Mouse (Mus musculus): ENCODE measurements around the gene Hcfc2. TPM values are rescaled to one million over a fixed set of nuclear protein-coding genes. Genes with fewer than 3 reads are reported as not detected.

The Hcfc2 gene
- polyA plus RNA-seq, 1 experiment from 2014 or later = 35.4 TPM

- no peaks in the 10 kb centered on the region for H3K36me3 ChIP-seq (ENCODE audit: control insufficient read depth, insufficient read depth, low read length)
- H3K27me3 ChIP-seq (ENCODE audit: control insufficient read depth, insufficient read depth, low read length) = no peaks in the 10 kb centered on the region
- ATAC-seq (ENCODE audit: low FRiP score) (peak; percentile 87), DNase-seq (ENCODE audit: low spot score) (peak; percentile 89)
- H3K27ac ChIP-seq (ENCODE audit: low read depth, low read length) = no peak overlapping the region
- no peaks in the 10 kb centered on the region for H3K9me3 ChIP-seq (ENCODE audit: control insufficient read depth, low read length)
- no peak overlapping the region for H3K4me3 ChIP-seq (ENCODE audit: low read depth, low read length)
- no peak overlapping the region for H3K9ac ChIP-seq (ENCODE audit: low read depth, low read length)
- WGBS = 28% methylated on average over 22 of the region's 22 CpGs
- no peak overlapping the region; the same call in 1 of the 2 replicates for H3K4me2 ChIP-seq (replicated peaks; ENCODE audit: low read depth, low read length)
- H3K4me1 ChIP-seq (replicated peaks; ENCODE audit: control insufficient read depth, insufficient read depth, low read length) = 0 out of 2 replicates have a peak, but pooled peaks cover 2% of the 10 kb centered on the region
These were observed 29.3 kb upstream of the Hcfc2 start for GRCm38 (mm10) chr10:82666436-82667234.

- Histone ChIP-seq H3K4me2 (replicated peaks; ENCODE audit: low read depth, low read length) (no peak overlapping the region), H3K4me3 (ENCODE audit: low read depth, low read length) (no peak overlapping the region), H3K9me3 (ENCODE audit: control insufficient read depth, low read length) (no peaks in the 10 kb centered on the region), H3K9ac (ENCODE audit: low read depth, low read length) (no peak overlapping the region), H3K27ac (ENCODE audit: low read depth, low read length) (no peak overlapping the region), H3K4me1 (replicated peaks; ENCODE audit: control insufficient read depth, insufficient read depth, low read length) (0 out of 2 replicates have a peak, but pooled peaks cover 2% of the 10 kb centered on the region), H3K36me3 (ENCODE audit: control insufficient read depth, insufficient read depth, low read length) (no peaks in the 10 kb centered on the region), H3K27me3 (ENCODE audit: control insufficient read depth, insufficient read depth, low read length) (no peaks in the 10 kb centered on the region)
- ATAC-seq (ENCODE audit: low FRiP score) (no peak), DNase-seq (ENCODE audit: low spot score) (no peak)
- 76% methylated on average over 6 of the region's 6 CpGs for WGBS
These were observed 25.8 kb upstream of the Hcfc2 start for GRCm38 (mm10) chr10:82670205-82670604.

GRCm38 (mm10) chr10:82676949-82677348 lies 19.0 kb upstream of the Hcfc2 start:
- H3K4me1 ChIP-seq (replicated peaks; ENCODE audit: control insufficient read depth, insufficient read depth, low read length) = no peaks in the 10 kb centered on the region
- no peaks in the 10 kb centered on the region for H3K27me3 ChIP-seq (ENCODE audit: control insufficient read depth, insufficient read depth, low read length)
- H3K27ac ChIP-seq (ENCODE audit: low read depth, low read length) = no peak overlapping the region
- H3K9ac ChIP-seq (ENCODE audit: low read depth, low read length) = no peak overlapping the region
- no peaks in the 10 kb centered on the region for H3K36me3 ChIP-seq (ENCODE audit: control insufficient read depth, insufficient read depth, low read length)
- no peak overlapping the region for H3K4me2 ChIP-seq (replicated peaks; ENCODE audit: low read depth, low read length)
- WGBS = 85% methylated on average over 6 of the region's 6 CpGs
- ATAC-seq (ENCODE audit: low FRiP score) (no peak), DNase-seq (ENCODE audit: low spot score) (no peak)
- no peak overlapping the region for H3K4me3 ChIP-seq (ENCODE audit: low read depth, low read length)
- no peaks in the 10 kb centered on the region for H3K9me3 ChIP-seq (ENCODE audit: control insufficient read depth, low read length)

GRCm38 (mm10) chr10:82680769-82681168 lies 15.2 kb upstream of the Hcfc2 start:
- ATAC-seq (ENCODE audit: low FRiP score) (no peak), DNase-seq (ENCODE audit: low spot score) (no peak)
- Histone ChIP-seq H3K4me1 (replicated peaks; ENCODE audit: control insufficient read depth, insufficient read depth, low read length) (no peaks in the 10 kb centered on the region), H3K4me2 (replicated peaks; ENCODE audit: low read depth, low read length) (no peak overlapping the region), H3K9me3 (ENCODE audit: control insufficient read depth, low read length) (no peaks in the 10 kb centered on the region), H3K27me3 (ENCODE audit: control insufficient read depth, insufficient read depth, low read length) (no peaks in the 10 kb centered on the region), H3K27ac (ENCODE audit: low read depth, low read length) (no peak overlapping the region), H3K4me3 (ENCODE audit: low read depth, low read length) (no peak overlapping the region), H3K9ac (ENCODE audit: low read depth, low read length) (no peak overlapping the region), H3K36me3 (ENCODE audit: control insufficient read depth, insufficient read depth, low read length) (no peaks in the 10 kb centered on the region)
- 95% methylated on average over 5 of the region's 5 CpGs for WGBS

DNA sequence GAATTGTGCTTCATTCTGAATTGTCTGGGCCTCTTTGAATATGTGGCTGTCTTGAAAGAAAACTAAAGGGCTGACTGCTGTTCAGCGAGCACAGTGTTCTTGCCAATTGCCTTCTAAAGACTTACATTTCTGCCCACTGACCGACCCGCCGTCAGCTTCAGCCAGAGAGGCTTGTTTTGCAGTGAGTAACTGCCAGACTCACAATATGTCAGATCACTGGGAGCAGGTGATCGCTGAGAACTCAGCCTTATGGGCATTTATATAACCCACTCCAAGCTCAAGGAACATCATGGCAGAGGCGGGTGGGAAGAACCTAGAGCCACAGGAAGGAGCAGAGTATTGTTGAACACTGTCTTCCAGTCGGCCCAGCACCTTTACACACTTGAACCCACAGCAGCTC lies 14.3 kb upstream of the Hcfc2 start:
- ATAC-seq (ENCODE audit: low FRiP score) (no peak), DNase-seq (ENCODE audit: low spot score) (no peak)
- no peak overlapping the region for H3K4me2 ChIP-seq (replicated peaks; ENCODE audit: low read depth, low read length)
- H3K27ac ChIP-seq (ENCODE audit: low read depth, low read length) = no peak overlapping the region
- H3K4me1 ChIP-seq (replicated peaks; ENCODE audit: control insufficient read depth, insufficient read depth, low read length) = no peaks in the 10 kb centered on the region
- no peak overlapping the region for H3K4me3 ChIP-seq (ENCODE audit: low read depth, low read length)
- H3K27me3 ChIP-seq (ENCODE audit: control insufficient read depth, insufficient read depth, low read length) = no peaks in the 10 kb centered on the region
- H3K9ac ChIP-seq (ENCODE audit: low read depth, low read length) = no peak overlapping the region
- no peaks in the 10 kb centered on the region for H3K36me3 ChIP-seq (ENCODE audit: control insufficient read depth, insufficient read depth, low read length)
- no peaks in the 10 kb centered on the region for H3K9me3 ChIP-seq (ENCODE audit: control insufficient read depth, low read length)
- 89% methylated on average over 7 of the region's 7 CpGs for WGBS

- no peak overlapping the region for H3K27ac ChIP-seq (ENCODE audit: low read depth, low read length)
- DNase-seq (ENCODE audit: low spot score) (no peak), ATAC-seq (ENCODE audit: low FRiP score) (no peak)
- no peak overlapping the region for H3K4me2 ChIP-seq (replicated peaks; ENCODE audit: low read depth, low read length)
- H3K4me3 ChIP-seq (ENCODE audit: low read depth, low read length) = no peak overlapping the region
- H3K36me3 ChIP-seq (ENCODE audit: control insufficient read depth, insufficient read depth, low read length) = no peaks in the 10 kb centered on the region
- H3K9ac ChIP-seq (ENCODE audit: low read depth, low read length) = no peak overlapping the region
- 85% methylated on average over 2 of the region's 2 CpGs for WGBS
- no peaks in the 10 kb centered on the region for H3K4me1 ChIP-seq (replicated peaks; ENCODE audit: control insufficient read depth, insufficient read depth, low read length)
- H3K9me3 ChIP-seq (ENCODE audit: control insufficient read depth, low read length) = no peaks in the 10 kb centered on the region
- H3K27me3 ChIP-seq (ENCODE audit: control insufficient read depth, insufficient read depth, low read length) = no peaks in the 10 kb centered on the region
These were observed 10.5 kb upstream of the Hcfc2 start for GRCm38 (mm10) chr10:82685440-82685839.

GRCm38 (mm10) chr10:82689681-82690211 lies 6.2 kb upstream of the Hcfc2 start:
- Histone ChIP-seq H3K4me2 (replicated peaks; ENCODE audit: low read depth, low read length) (no peak overlapping the region), H3K9me3 (ENCODE audit: control insufficient read depth, low read length) (no peaks in the 10 kb centered on the region), H3K4me3 (ENCODE audit: low read depth, low read length) (no peak overlapping the region), H3K27ac (ENCODE audit: low read depth, low read length) (no peak overlapping the region), H3K4me1 (replicated peaks; ENCODE audit: control insufficient read depth, insufficient read depth, low read length) (no peaks in the 10 kb centered on the region), H3K27me3 (ENCODE audit: control insufficient read depth, insufficient read depth, low read length) (no peaks in the 10 kb centered on the region), H3K9ac (ENCODE audit: low read depth, low read length) (no peak overlapping the region), H3K36me3 (ENCODE audit: control insufficient read depth, insufficient read depth, low read length) (no peaks in the 10 kb centered on the region)
- ATAC-seq (ENCODE audit: low FRiP score) (no peak), DNase-seq (ENCODE audit: low spot score) (no peak)
- WGBS = 78% methylated on average over 7 of the region's 7 CpGs

GRCm38 (mm10) chr10:82690494-82690893 lies 5.5 kb upstream of the Hcfc2 start, which contains the start of gene Glt8d2:
TSS of gene Glt8d2 (minus strand) at chr10:82690650.
- H3K4me3 ChIP-seq (ENCODE audit: low read depth, low read length) = no peak within 1 kb of the TSS
- DNase-seq (ENCODE audit: low spot score) (peak; percentile 54), ATAC-seq (ENCODE audit: low FRiP score) (no peak)
- no peak within 1 kb of the TSS for H3K27ac ChIP-seq (ENCODE audit: low read depth, low read length)
- H3K9ac ChIP-seq (ENCODE audit: low read depth, low read length) = no peak within 1 kb of the TSS
- 5% methylated on average over 14 of the region's 14 CpGs for WGBS
- H3K36me3 ChIP-seq (ENCODE audit: control insufficient read depth, insufficient read depth, low read length) = no peaks in the 10 kb centered on the region
- H3K9me3 ChIP-seq (ENCODE audit: control insufficient read depth, low read length) = no peaks in the 10 kb centered on the region
- H3K4me2 ChIP-seq (replicated peaks; ENCODE audit: low read depth, low read length) = no peak within 1 kb of the TSS; the same call in 1 of the 2 replicates
- H3K4me1 ChIP-seq (replicated peaks; ENCODE audit: control insufficient read depth, insufficient read depth, low read length) = no peaks in the 10 kb centered on the region
- no peaks in the 10 kb centered on the region for H3K27me3 ChIP-seq (ENCODE audit: control insufficient read depth, insufficient read depth, low read length)
